Mouse (Mus musculus) heart, postnatal 0 days (tissue): ENCODE results near the gene Tmem234.

Experiments
- CTCF ChIP-seq: IDR thresholded peaks from 2 replicates; pipeline ENCODE4 v1.5.1; 2016; ENCODE audit warnings: antibody characterized with exemption, control low read depth, low read depth
- EP300 ChIP-seq: IDR thresholded peaks from 2 replicates; pipeline ENCODE4 v1.6.1; 2016; ENCODE audit warnings: antibody characterized with exemption, low read depth

DNA sequence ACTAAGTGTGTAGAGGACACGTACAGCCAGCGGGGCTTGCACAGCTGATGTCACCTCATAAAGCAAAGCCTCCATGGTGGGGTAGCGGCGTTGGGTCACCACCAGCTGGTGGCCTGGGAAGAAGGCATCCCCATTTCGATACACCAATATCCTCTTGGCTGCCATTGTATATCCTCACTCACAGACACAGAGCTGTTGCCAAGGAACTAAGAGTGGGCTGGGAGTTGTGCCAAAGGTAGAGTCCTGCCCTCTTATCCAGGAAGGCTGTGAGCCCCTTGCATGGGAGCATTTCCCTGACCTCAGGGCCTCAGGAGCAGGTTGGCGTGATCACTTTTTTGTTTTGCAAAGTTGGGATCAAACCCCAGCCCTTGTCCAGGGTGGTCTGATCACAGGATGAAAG, 13.6 kb downstream of the Tmem234 start, which contains the start of gene Dcdc2b:
- no peak for TF ChIP-seq CTCF
- no peak for TF ChIP-seq EP300
